8 mouse cellular contexts compared by ENCODE assay signal in genomic region chr15:85858980-85859489, GRCm38 (mm10). TPM values are rescaled to one million over a fixed set of nuclear protein-coding genes. Genes with fewer than 3 reads are reported as not detected.
DNase-seq lines count a peak whose midpoint lies in the region; ATAC-seq and TF ChIP-seq lines count a peak whose summit lies in the region.

No protein-coding gene starts in this region.

- peaks cover 30% of the 10 kb centered on the region for H3K36me3 ChIP-seq in C2C12 (ENCODE audit: control insufficient read depth, insufficient read depth)
- peaks cover 18% of the 10 kb centered on the region for H3K36me3 ChIP-seq in intestine, postnatal 0 days (ENCODE audit: control insufficient read depth, insufficient read depth)
- H3K36me3 ChIP-seq in myocyte (ENCODE audit: control insufficient read depth, insufficient read depth), result peaks cover under 1% of the 10 kb centered on the region

- H3K9me3 ChIP-seq in intestine, postnatal 0 days (ENCODE audit: control insufficient read depth), result no peaks in the 10 kb centered on the region

- DNase-seq in gastrocnemius, adult 2 months, result no peak
- DNase-seq in gastrocnemius, adult 8-10 months (ENCODE audit: low spot score in 2 of 2), result no peak
- DNase-seq in urinary bladder, postnatal 4 days (ENCODE audit: low spot score in 2 of 2), result no peak
- DNase-seq in spleen, adult 12 weeks (ENCODE audit: low spot score), result no peak

- H3K27me3 ChIP-seq in C2C12 (ENCODE audit: control insufficient read depth, insufficient read depth, insufficient read length) (peaks cover 30% of the 10 kb centered on the region), myocyte (ENCODE audit: control insufficient read depth, insufficient read depth, insufficient read length) (peaks cover 27% of the 10 kb centered on the region)
- H3K27me3 ChIP-seq in intestine, postnatal 0 days (replicated peaks; ENCODE audit: control insufficient read depth, insufficient read depth, low read length), result no peaks in the 10 kb centered on the region

- H3K27ac ChIP-seq in gastrocnemius, adult 2 months, result peak overlapping the region; percentile 88
- H3K27ac ChIP-seq in embryonic fibroblast, embryonic 13.5 days (ENCODE audit: insufficient read depth, low read length), result 0 out of 2 replicates have a peak overlapping the region, but pooled peaks have one; percentile 4
- no peak overlapping the region for H3K27ac ChIP-seq in intestine, postnatal 0 days (ENCODE audit: low read depth, low read length)

- H3ac ChIP-seq in C2C12 (ENCODE audit: control insufficient read depth, insufficient read length, low read depth), result peak overlapping the region; percentile 87
- peak overlapping the region; percentile 6 for H3ac ChIP-seq in myocyte (ENCODE audit: control insufficient read depth, insufficient read length)

- ATAC-seq in intestine, postnatal 0 days, result peak; percentile 15; the same call in 1 of the 2 replicates

- H3K9ac ChIP-seq in intestine, postnatal 0 days (ENCODE audit: low read depth, low read length), result peak overlapping the region; percentile 54

- H3K4me1 ChIP-seq in embryonic fibroblast, embryonic 13.5 days (ENCODE audit: control insufficient read depth, insufficient read depth, low read length), result 0 out of 2 replicates have a peak, but pooled peaks cover 2% of the 10 kb centered on the region
- H3K4me1 ChIP-seq in intestine, postnatal 0 days (replicated peaks; ENCODE audit: control insufficient read depth, insufficient read depth, low read length), result 0 out of 2 replicates have a peak, but pooled peaks cover 4% of the 10 kb centered on the region

- peaks cover 35% of the 10 kb centered on the region for H3K79me3 ChIP-seq in C2C12 (ENCODE audit: low read depth)

- peak overlapping the region; percentile 92 for H3K4me2 ChIP-seq in intestine, postnatal 0 days (replicated peaks; ENCODE audit: low read depth)
- peak overlapping the region; percentile 99 for H3K4me2 ChIP-seq in myocyte (ENCODE audit: low read depth)

- no peak for TF ChIP-seq CTCF in gastrocnemius, adult 2 months (IDR thresholded peaks at IDR 0.05)
- no peak for TF ChIP-seq CTCF in C2C12 (IDR thresholded peaks at IDR 0.05; ENCODE audit: control insufficient read depth, insufficient read depth, insufficient read length)
- TF ChIP-seq CTCF in embryonic fibroblast, embryonic 13.5 days (IDR thresholded peaks at IDR 0.05; ENCODE audit: borderline replicate concordance, insufficient read depth, low read length), result no peak
- TF ChIP-seq CTCF in intestine, postnatal 0 days (IDR thresholded peaks at IDR 0.05; ENCODE audit: low read depth), result no peak

- H3K4me3 ChIP-seq in gastrocnemius, adult 2 months, result peak overlapping the region; percentile 79
- H3K4me3 ChIP-seq in C2C12 (ENCODE audit: insufficient read depth, poor library complexity, severe bottlenecking) (peak overlapping the region; percentile 99), myocyte (peak overlapping the region; percentile 87)
- H3K4me3 ChIP-seq in embryonic fibroblast, embryonic 13.5 days (ENCODE audit: insufficient read depth, low read length), result peak overlapping the region; percentile 65
- H3K4me3 ChIP-seq in intestine, postnatal 0 days (ENCODE audit: low read depth, low read length), result peak overlapping the region; percentile 82

- peaks cover 47% of the 10 kb centered on the region for H3K79me2 ChIP-seq in C2C12 (ENCODE audit: control insufficient read depth, insufficient read depth)
- H3K79me2 ChIP-seq in myocyte (ENCODE audit: control insufficient read depth, insufficient read depth), result peaks cover 29% of the 10 kb centered on the region

- 7% methylated on average over 15 of the region's 15 CpGs for WGBS in intestine, postnatal 0 days

- TF ChIP-seq POLR2A in embryonic fibroblast, embryonic 13.5 days (IDR thresholded peaks at IDR 0.05; ENCODE audit: low read depth, low read length), result no peak
- no peak for TF ChIP-seq POLR2A in myocyte (IDR thresholded peaks at IDR 0.05; ENCODE audit: insufficient read length, low read depth)

- intact Hi-C loops in gastrocnemius, adult 2 months (cut with DNase I), result loop anchor here (5.0 kb wide), 1 partner anchor 47 kb away; the partner anchor contains the start of gene Cdpf1

TF ChIP-seq in C2C12, 6 proteins besides CTCF, POLR2A, EP300 and RAD21:
- no peak for TF ChIP-seq MYOG (IDR thresholded peaks at IDR 0.05; ENCODE audit: control insufficient read depth, extremely low read depth, insufficient read length)
- no peak for TF ChIP-seq USF1 (IDR thresholded peaks at IDR 0.05; ENCODE audit: low read depth)
- TF ChIP-seq MYOD1 (IDR thresholded peaks at IDR 0.05; ENCODE audit: control insufficient read depth, insufficient read length, low read depth), result no peak
- no peak for TF ChIP-seq FOSL1 (IDR thresholded peaks at IDR 0.05; ENCODE audit: insufficient read depth, low read length, poor library complexity, severe bottlenecking)
- TF ChIP-seq MAX (IDR thresholded peaks at IDR 0.05), result no peak

TF ChIP-seq in myocyte, 11 proteins besides CTCF, POLR2A, EP300 and RAD21:
- TF ChIP-seq CEBPB (IDR thresholded peaks at IDR 0.05; ENCODE audit: insufficient read depth, poor library complexity, severe bottlenecking), result no peak
- TF ChIP-seq MAX (IDR thresholded peaks at IDR 0.05; ENCODE audit: low read depth), result no peak
- TF ChIP-seq MYOD1 (IDR thresholded peaks at IDR 0.05; ENCODE audit: control insufficient read depth in 1 of 3, insufficient read length in 2 of 3, low read depth in 2 of 3), result no peak
- TF ChIP-seq MYOG (IDR thresholded peaks at IDR 0.05; ENCODE audit: control insufficient read depth in 1 of 3, insufficient read depth in 1 of 3, insufficient read length in 2 of 3, low read depth in 2 of 3), result no peak
- TF ChIP-seq SRF (IDR thresholded peaks at IDR 0.05; ENCODE audit: control insufficient read depth, insufficient read length, low read depth), result no peak
- TF ChIP-seq TCF3 (IDR thresholded peaks at IDR 0.05; ENCODE audit: insufficient read length, low read depth), result no peak
- no peak for TF ChIP-seq USF1 (IDR thresholded peaks at IDR 0.05; ENCODE audit: low read depth)
- TF ChIP-seq REST (IDR thresholded peaks at IDR 0.05; ENCODE audit: insufficient read depth, insufficient read length), result no peak
- TF ChIP-seq POLR2AphosphoS2 (IDR thresholded peaks at IDR 0.05; ENCODE audit: insufficient read length, low read depth), result no peak
- no peak for TF ChIP-seq TCF12 (IDR thresholded peaks at IDR 0.05; ENCODE audit: insufficient read depth, poor library complexity, severe bottlenecking)
- no peak for TF ChIP-seq E2F4 (IDR thresholded peaks at IDR 0.05; ENCODE audit: insufficient read depth)

RNA-seq across cellular contexts. Expression of gene Gtse1, which starts 0.5 kb away (rescaled TPM):
- under 1 TPM in 1 of 2 experiments, not detected in 1; 0.14 TPM for total RNA-seq in gastrocnemius, adult 2 months (2021)
- total RNA-seq in gastrocnemius, adult 8-10 months (2022), result under 1 TPM in 1 of 4 experiments, not detected in 3; 0.13 TPM
- polyA plus RNA-seq in C2C12 (2012; fragmentation: generic; extraction: Trizol) (60.7 TPM), myocyte (2012; fragmentation: generic; extraction: Trizol) (18.0 TPM)
- polyA plus RNA-seq in embryonic fibroblast, embryonic 13.5 days (2011; ENCODE audit: insufficient read length, low read depth, missing spikeins), result 34.8 and 40.9 TPM in 2 replicates
- polyA plus RNA-seq in intestine, postnatal 0 days (2015; fragmentation: Nextera tagmentation; extraction: Ambion mirVana), result 4.2 and 4.6 TPM in 2 replicates

RNA-seq across cellular contexts. Expression of gene Trmu, which starts 20.1 kb away (rescaled TPM):
- 10 to 100 TPM in 1 of 2 experiments, 1 to 10 TPM in 1; 9.5 to 15.2 TPM for total RNA-seq in gastrocnemius, adult 2 months (2021)
- total RNA-seq in gastrocnemius, adult 8-10 months (2022), result 10 to 100 TPM in 2 of 4 experiments, 1 to 10 TPM in 2; 7.7 to 14.1 (median 9.8) TPM
- polyA plus RNA-seq in C2C12 (2012; fragmentation: generic; extraction: Trizol) (10.4 TPM), myocyte (2012; fragmentation: generic; extraction: Trizol) (21.4 TPM)
- polyA plus RNA-seq in embryonic fibroblast, embryonic 13.5 days (2011; ENCODE audit: insufficient read length, low read depth, missing spikeins), result 16.6 and 20.0 TPM in 2 replicates
- polyA plus RNA-seq in intestine, postnatal 0 days (2015; fragmentation: Nextera tagmentation; extraction: Ambion mirVana), result 13.6 and 14.4 TPM in 2 replicates

RNA-seq across cellular contexts. Expression of gene Ttc38, which starts 26.9 kb away (rescaled TPM):
- 1 to 10 TPM; 3.4 to 6.0 TPM for total RNA-seq in gastrocnemius, adult 2 months (2021)
- 1 to 10 TPM; 3.7 to 6.7 (median 4.4) TPM for total RNA-seq in gastrocnemius, adult 8-10 months (2022)
- polyA plus RNA-seq in C2C12 (2012; fragmentation: generic; extraction: Trizol) (0.07 TPM), myocyte (2012; fragmentation: generic; extraction: Trizol) (0.12 TPM)
- polyA plus RNA-seq in embryonic fibroblast, embryonic 13.5 days (2011; ENCODE audit: insufficient read length, low read depth, missing spikeins), result 4.9 and 5.0 TPM in 2 replicates
- 8.6 and 10.4 TPM in 2 replicates for polyA plus RNA-seq in intestine, postnatal 0 days (2015; fragmentation: Nextera tagmentation; extraction: Ambion mirVana)

RNA-seq across cellular contexts. Expression of gene Pkdrej, which starts 37.5 kb away (rescaled TPM):
- under 1 TPM; 0.15 to 0.67 TPM for total RNA-seq in gastrocnemius, adult 2 months (2021)
- total RNA-seq in gastrocnemius, adult 8-10 months (2022), result 1 to 10 TPM in 1 of 4 experiments, under 1 TPM in 3; 0.24 to 1.0 (median 0.57) TPM
- not detected for polyA plus RNA-seq in C2C12 (2012; fragmentation: generic; extraction: Trizol)
- polyA plus RNA-seq in embryonic fibroblast, embryonic 13.5 days (2011; ENCODE audit: insufficient read length, low read depth, missing spikeins), result 0.18 and 0.47 TPM in 2 replicates
- 0.07 and 0.12 TPM in 2 replicates for polyA plus RNA-seq in intestine, postnatal 0 days (2015; fragmentation: Nextera tagmentation; extraction: Ambion mirVana)
- polyA plus RNA-seq in myocyte (2012; fragmentation: generic; extraction: Trizol), result not detected

RNA-seq across cellular contexts. Expression of gene Cdpf1, which starts 47.5 kb away (rescaled TPM):
- total RNA-seq in gastrocnemius, adult 2 months (2021), result 10 to 100 TPM; 44.7 to 57.0 TPM
- total RNA-seq in gastrocnemius, adult 8-10 months (2022), result 10 to 100 TPM; 52.8 to 58.2 (median 55.1) TPM
- polyA plus RNA-seq in C2C12 (2012; fragmentation: generic; extraction: Trizol) (17.0 TPM), myocyte (2012; fragmentation: generic; extraction: Trizol) (25.1 TPM)
- polyA plus RNA-seq in embryonic fibroblast, embryonic 13.5 days (2011; ENCODE audit: insufficient read length, low read depth, missing spikeins), result 17.0 and 20.9 TPM in 2 replicates
- polyA plus RNA-seq in intestine, postnatal 0 days (2015; fragmentation: Nextera tagmentation; extraction: Ambion mirVana), result 48.6 and 49.9 TPM in 2 replicates
